Mouse (Mus musculus) cortical plate, adult 2 months (tissue): Measurements from ENCODE around the gene Nptxr. TPM values are rescaled to one million over a fixed set of nuclear protein-coding genes. Genes with fewer than 3 reads are reported as not detected.

Experiments used
- H3K27ac ChIP-seq: fragments of 200-500 bp; 2 replicates; pipeline ENCODE4 v1.5.1; 2012; ENCODE audit warnings: low read length, control low read depth, inconsistent platforms; ENCODE audit not compliant: insufficient read depth
- H3K4me1 ChIP-seq: fragments of 200-500 bp; 2 replicates; pipeline ENCODE4 v1.6.1; 2011; ENCODE audit warnings: low read length; ENCODE audit not compliant: control insufficient read depth, insufficient read depth
- H3K4me3 ChIP-seq: fragments of 200-500 bp; 2 replicates; pipeline ENCODE4 v1.5.1; 2011; ENCODE audit warnings: mild to moderate bottlenecking, low read length, control low read depth; ENCODE audit not compliant: insufficient read depth
- CTCF ChIP-seq: fragments of 200-500 bp; IDR thresholded peaks from 2 replicates; pipeline ENCODE4 v1.5.1; 2011; ENCODE audit warnings: mild to moderate bottlenecking, control low read depth, low read length; ENCODE audit not compliant: insufficient read depth; ENCODE audit errors: extremely low read depth
- POLR2A ChIP-seq: fragments of 200-500 bp; IDR thresholded peaks from 2 replicates; pipeline ENCODE4 v1.6.1; 2011; ENCODE audit warnings: mild to moderate bottlenecking, low read length, control low read depth; ENCODE audit not compliant: insufficient read depth; ENCODE audit errors: extremely low read depth
- polyA plus RNA-seq: library from polyadenylated mRNA; depleted of rRNA; stranded (reverse); fragments of >200 nt; gene quantifications from 2 replicates; pipeline ENCODE4 v1.2.3, GENCODE M21; 2012; rRNA removed

The Nptxr gene
- polyA plus RNA-seq: 293 and 298 TPM in 2 replicates

GRCm38 (mm10) chr15:79804352-79805071, at the start of gene Nptxr:
Nptxr (minus strand) TSS chr15:79804766.
- TF ChIP-seq CTCF (no peak), POLR2A (peak; percentile 53; the same call in 1 of the 2 replicates)

DNA sequence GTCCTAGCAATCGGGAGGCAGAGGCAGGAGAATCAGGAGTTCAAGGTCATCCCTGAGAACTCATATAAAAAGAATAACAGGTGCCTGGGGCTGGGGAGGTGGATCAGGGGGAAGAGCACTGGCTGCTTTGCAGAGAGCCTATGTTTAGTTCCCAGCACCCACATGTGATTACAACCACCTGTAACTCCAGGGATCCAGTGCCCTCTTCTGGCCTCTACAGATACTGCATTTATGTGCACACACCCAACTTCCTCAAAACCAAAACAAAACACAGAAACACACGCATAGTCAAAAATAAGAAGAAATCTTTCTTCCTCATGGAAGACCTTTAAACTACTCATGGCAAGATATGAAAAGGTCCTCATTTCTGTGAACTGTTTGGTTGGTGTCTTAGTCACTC, 45.6 kb upstream of the Nptxr start:
- no peak for TF ChIP-seq CTCF
- no peak for TF ChIP-seq POLR2A
- Histone ChIP-seq H3K27ac (no peak overlapping the region), H3K4me3 (no peak overlapping the region), H3K4me1 (peaks cover 2% of the 10 kb centered on the region; the same call in 1 of the 2 replicates)

More at GRCm38 (mm10) chr15:79804352-79805071, at the start of gene Nptxr:
- H3K4me3 ChIP-seq: peak within 1 kb of the TSS; percentile 75
- peaks cover 2% of the 10 kb centered on the region for H3K4me1 ChIP-seq
- peak within 1 kb of the TSS; percentile 86 for H3K27ac ChIP-seq

- H3K4me3 ChIP-seq: no peak overlapping the region
- TF ChIP-seq CTCF (no peak), POLR2A (no peak)
- H3K27ac ChIP-seq: no peak overlapping the region
- H3K4me1 ChIP-seq: peaks cover 4% of the 10 kb centered on the region; the same call in 1 of the 2 replicates
These were observed 42.5 kb upstream of the Nptxr start for GRCm38 (mm10) chr15:79847100-79847499.

DNA sequence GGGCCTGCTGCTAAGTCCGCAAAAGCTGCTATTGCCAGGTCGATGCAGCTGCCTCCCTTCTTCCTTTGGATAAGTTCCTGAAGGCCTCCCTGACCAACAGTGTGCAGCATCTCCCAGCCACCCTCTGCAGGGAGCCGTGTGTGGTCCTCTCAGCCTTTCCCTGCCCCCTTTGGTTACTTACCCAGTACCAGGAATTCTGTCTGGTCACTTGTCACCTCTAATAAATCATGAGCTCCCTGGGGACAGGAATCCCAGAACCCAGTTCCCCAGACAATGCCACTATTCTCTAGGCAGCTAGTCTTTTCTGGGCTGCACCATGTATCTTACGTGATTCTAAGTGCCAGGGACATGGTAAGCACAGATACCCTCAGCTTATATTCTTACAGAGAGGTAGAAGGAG, 41.4 kb upstream of the Nptxr start:
- no peak for TF ChIP-seq CTCF
- TF ChIP-seq POLR2A: no peak
- no peak overlapping the region for H3K4me3 ChIP-seq
- peaks cover 4% of the 10 kb centered on the region; the same call in 1 of the 2 replicates for H3K4me1 ChIP-seq
- H3K27ac ChIP-seq: no peak overlapping the region

DNA sequence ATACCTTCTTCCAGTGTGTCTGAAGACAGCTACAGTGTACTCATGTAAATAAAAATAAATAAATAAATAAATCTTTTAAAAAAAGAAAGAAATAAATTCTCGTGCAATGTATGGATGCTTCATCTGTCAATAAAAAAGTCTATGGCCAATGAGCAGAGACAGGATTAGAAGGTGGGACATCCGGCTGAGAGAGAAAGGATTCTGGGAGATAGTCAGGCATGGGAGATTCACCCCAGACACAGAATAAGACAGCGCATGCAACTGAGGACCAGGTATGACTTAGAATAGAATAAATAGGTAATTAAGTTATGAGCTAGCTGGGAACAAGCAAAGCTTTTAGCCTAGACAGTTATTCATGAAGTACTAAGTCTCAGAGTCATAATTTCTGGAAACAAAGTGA, 38.4 kb upstream of the Nptxr start:
- H3K4me1 ChIP-seq: peaks cover 4% of the 10 kb centered on the region; the same call in 1 of the 2 replicates
- no peak overlapping the region for H3K4me3 ChIP-seq
- H3K27ac ChIP-seq: no peak overlapping the region
- TF ChIP-seq POLR2A (no peak), CTCF (no peak)

DNA sequence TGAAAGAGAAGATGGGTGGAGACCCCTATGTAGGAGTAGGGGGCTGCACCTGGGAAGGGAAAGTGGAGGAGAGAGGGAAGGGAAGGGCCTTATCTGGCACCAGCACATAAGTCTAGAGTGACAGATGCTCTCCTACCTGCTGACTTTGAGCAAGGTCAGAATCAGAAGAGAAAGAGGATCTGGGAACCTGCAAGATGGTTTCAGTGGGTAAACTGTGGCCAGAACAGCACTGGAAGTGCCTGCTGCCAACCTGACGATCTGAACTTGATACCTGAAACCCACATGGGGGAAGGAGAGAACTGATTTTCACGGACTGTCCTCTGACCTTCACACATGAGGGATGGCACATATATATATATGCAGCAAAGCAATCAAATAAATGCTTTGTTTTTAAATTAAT, 35.7 kb upstream of the Nptxr start:
- Histone ChIP-seq H3K27ac (no peak overlapping the region), H3K4me1 (peaks cover 7% of the 10 kb centered on the region), H3K4me3 (no peak overlapping the region)
- TF ChIP-seq POLR2A: no peak
- TF ChIP-seq CTCF: no peak

- Histone ChIP-seq H3K4me3 (no peak overlapping the region; the same call in 1 of the 2 replicates), H3K4me1 (peaks cover 9% of the 10 kb centered on the region; the same call in 1 of the 2 replicates), H3K27ac (peak overlapping the region; percentile 89)
- TF ChIP-seq POLR2A: no peak
- no peak for TF ChIP-seq CTCF
These were observed 30.3 kb upstream of the Nptxr start for GRCm38 (mm10) chr15:79834881-79835260.

DNA sequence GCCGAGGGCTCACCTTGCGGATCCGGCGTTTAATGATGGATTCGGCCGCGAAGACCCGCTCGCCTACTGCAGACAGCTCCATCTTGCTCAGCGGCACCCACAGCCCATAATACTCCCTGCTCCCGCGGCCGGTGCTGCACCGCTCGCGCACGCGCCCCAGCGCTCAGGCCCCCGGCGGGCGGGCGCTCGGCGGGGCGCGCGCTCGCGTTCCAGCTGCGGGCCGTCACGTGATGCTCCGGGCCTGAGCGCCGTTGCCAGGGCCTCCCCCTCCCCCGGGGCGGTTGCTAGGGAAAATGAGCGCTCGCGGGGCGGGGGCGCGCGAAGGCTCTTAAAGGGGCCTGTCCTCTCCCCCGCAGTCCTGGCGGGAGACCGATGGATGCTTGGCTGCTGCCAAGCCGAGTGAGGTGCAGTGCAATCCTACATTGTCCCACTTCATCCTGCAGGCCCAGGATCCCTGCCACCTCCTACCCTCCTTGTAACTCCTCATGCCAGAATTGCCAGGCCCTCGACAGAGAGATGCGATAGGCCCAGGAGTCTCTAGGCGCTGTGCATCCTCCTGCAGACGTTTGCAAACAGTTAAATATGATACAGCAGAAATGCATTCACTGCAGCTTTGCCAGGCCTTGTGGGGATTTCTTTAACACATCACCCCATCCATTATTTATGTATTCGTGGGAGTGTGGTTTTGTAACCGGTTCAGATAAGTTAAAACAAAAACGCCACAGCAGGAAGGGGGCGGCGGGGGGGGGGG, 29.7 kb upstream of the Nptxr start, which contains the start of the genes Npcd and Cbx6:
Gene Npcd, minus strand, starts transcription at position 108 of the 751 bp plus-strand sequence.
Gene Cbx6, minus strand, starts transcription at position 559 of the 751 bp plus-strand sequence.
- TF ChIP-seq POLR2A: peak; percentile 81
- no peak for TF ChIP-seq CTCF
- H3K4me3 ChIP-seq: peak within 1 kb of the TSS; percentile 96
- H3K27ac ChIP-seq: peak within 1 kb of the TSS; percentile 94
- H3K4me1 ChIP-seq: peaks cover 13% of the 10 kb centered on the region; the same call in 1 of the 2 replicates

DNA sequence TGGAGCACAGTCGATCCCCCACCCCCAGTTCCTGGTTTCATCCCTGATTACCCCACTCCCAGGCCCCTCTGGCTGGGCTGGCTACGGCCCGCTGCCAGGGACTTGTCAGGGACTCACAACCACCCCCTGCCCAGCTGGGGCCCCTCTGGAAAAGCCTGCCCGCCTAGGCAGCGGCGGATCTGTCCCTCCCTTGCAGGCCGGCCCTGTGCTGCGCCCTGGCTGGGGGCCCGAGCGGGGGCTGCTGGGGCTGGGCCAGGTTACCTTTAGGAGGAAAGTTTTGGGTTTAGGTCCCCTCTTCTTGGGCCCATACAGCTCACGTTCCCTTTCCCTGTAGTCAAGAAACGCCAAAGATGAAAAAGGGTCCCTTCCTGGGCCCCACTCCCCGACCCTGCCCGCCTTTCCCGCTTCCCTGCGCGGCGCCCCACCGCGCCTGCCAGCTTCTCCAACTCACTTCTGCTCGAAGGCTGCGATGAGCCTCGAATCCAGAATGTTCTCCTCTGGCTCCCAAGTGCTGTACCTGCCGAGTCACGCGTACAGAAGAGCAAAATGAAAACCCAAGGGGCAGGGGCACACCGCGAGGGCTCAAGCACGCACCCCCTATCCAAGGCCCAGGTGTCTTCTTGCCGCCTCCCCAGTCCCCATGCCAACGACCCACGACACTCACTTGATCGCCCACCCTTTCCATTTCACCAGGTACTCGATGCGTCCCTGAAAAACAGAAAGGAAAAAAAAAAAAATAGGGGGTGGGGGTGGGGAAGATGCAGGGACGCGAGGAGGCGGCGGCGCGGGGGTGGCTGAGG, 28.9 kb upstream of the Nptxr start:
- peak overlapping the region; percentile 94 for H3K27ac ChIP-seq
- H3K4me1 ChIP-seq: peaks cover 13% of the 10 kb centered on the region; the same call in 1 of the 2 replicates
- no peak for TF ChIP-seq POLR2A
- no peak for TF ChIP-seq CTCF
- peak overlapping the region; percentile 96 for H3K4me3 ChIP-seq
